20 mouse cellular contexts compared by ENCODE assay signal in the genomic region with DNA sequence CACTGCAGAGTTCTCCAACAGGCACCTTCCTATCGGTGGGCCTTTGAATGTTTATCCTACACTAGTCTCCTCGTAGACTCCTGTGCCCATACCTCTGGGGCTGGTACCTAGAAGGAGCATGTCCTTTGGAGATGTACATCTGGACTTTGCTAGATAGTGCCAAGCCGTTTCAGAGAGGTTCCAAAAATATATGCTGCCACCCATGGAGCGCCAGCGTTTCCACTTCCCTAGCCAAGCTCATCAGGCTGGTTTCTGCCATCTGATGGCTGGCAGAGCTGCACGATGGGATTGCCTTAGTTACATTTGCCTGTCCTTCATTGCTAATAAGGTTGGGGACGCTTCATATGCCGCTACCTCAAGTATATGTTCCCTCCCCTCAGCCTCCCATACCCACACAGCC.
A peak's percentile ranks its signal among the peaks of the same experiment; 100 is the strongest.
DNase-seq lines count a peak whose midpoint lies in the region; ATAC-seq and TF ChIP-seq lines count a peak whose summit lies in the region.
"Had no signal": no experiment of that assay in that cellular context is flagged by ENCODE, and none has a peak within 500 bp of the region (broad histone marks: within the 10 kb centered on the region; RNA-seq: fewer than 3 reads in every experiment).

No protein-coding gene starts in this region.

- no peak for ATAC-seq in cerebellum, adult (ENCODE audit: insufficient number of reproducible peaks, low FRiP score, low TSS enrichment)
- ATAC-seq: CD4-positive, CD25-positive, alpha-beta regulatory T cell, adult 4 months; forebrain, embryonic 13.5 days; midbrain, embryonic 15.5 days; Patski had no signal

- DNase-seq in cerebellum, adult 11-12 months, result peak; percentile 39
- no peak for DNase-seq in left cerebral cortex, adult 2 months (ENCODE audit: extremely low spot score in 1 of 2, low spot score in 2 of 2)
- no peak for DNase-seq in left cerebral cortex, adult 11 months (ENCODE audit: low spot score)
- DNase-seq in cerebellum, adult 2 months, result peak; percentile 34 to 58
- DNase-seq in cerebellum, postnatal 36 days, result peak; percentile 35 to 41
- no peak for DNase-seq in urinary bladder, postnatal 10 days (ENCODE audit: low spot score)
- DNase-seq: adrenal gland, adult 8-10 months; kidney, adult 11 months; lung, adult 18-20 months; lung, postnatal 36 days had no signal

- intact Hi-C loops in left cerebral cortex, adult 2 months (cut with DNase I), result loop anchor here (5.0 kb wide), 1 partner anchor 45 kb away; no protein-coding TSS in a partner anchor

- peaks cover 40% of the 10 kb centered on the region for H3K4me1 ChIP-seq in cerebellum, adult 2 months (ENCODE audit: control insufficient read depth, insufficient read depth, low read length)
- H3K4me1 ChIP-seq: hindbrain, embryonic 10.5 days had no signal

- 22% methylated on average over 8 of the region's 8 CpGs for WGBS in cerebellum, adult 2 months

- no peaks in the 10 kb centered on the region for H3K27me3 ChIP-seq in cerebellum, adult 2 months (ENCODE audit: control insufficient read depth, insufficient read depth, low read length)
- H3K27me3 ChIP-seq: forebrain, embryonic 13.5 days; midbrain, embryonic 15.5 days had no signal

- no peak overlapping the region for H3K4me3 ChIP-seq in left cerebral cortex, adult 2 months
- no peak overlapping the region for H3K4me3 ChIP-seq in cerebellum, adult 2 months (replicated peaks; ENCODE audit: insufficient read depth, low read depth, low read length)
- H3K4me3 ChIP-seq: forebrain, embryonic 13.5 days; heart, embryonic 10.5 days; hindbrain, embryonic 10.5 days; limb, embryonic 10.5 days; midbrain, embryonic 15.5 days; myocyte had no signal

- no peak for TF ChIP-seq POLR2A in cerebellum, adult 2 months (IDR thresholded peaks at IDR 0.05; ENCODE audit: borderline replicate concordance, insufficient read depth, low read length)

- TF ChIP-seq CTCF in left cerebral cortex, adult 2 months (IDR thresholded peaks at IDR 0.05), result no peak
- no peak for TF ChIP-seq CTCF in cerebellum, adult 2 months (IDR thresholded peaks at IDR 0.05; ENCODE audit: borderline replicate concordance, insufficient read depth, low read depth, low read length)

- peak overlapping the region; percentile 62 for H3K27ac ChIP-seq in left cerebral cortex, adult 2 months
- no peak overlapping the region for H3K27ac ChIP-seq in cerebellum, adult 2 months (ENCODE audit: insufficient read depth, low read length)
- H3K27ac ChIP-seq: forebrain, embryonic 13.5 days; heart, embryonic 10.5 days; hindbrain, embryonic 10.5 days; limb, embryonic 10.5 days; midbrain, embryonic 15.5 days; stomach, postnatal 0 days had no signal

Comparison
In these comparisons a context has a peak if more than half of its experiments do, and no peak if none do; other contexts are left out.
1. DNase-seq: peak in cerebellum, adult 11-12 months (single experiment), cerebellum, adult 2 months (2 of 2) and cerebellum, postnatal 36 days (2 of 2); none in left cerebral cortex, adult 2 months (0 of 2), left cerebral cortex, adult 11 months (single experiment) and urinary bladder, postnatal 10 days (single experiment).